Mouse (Mus musculus): Measurements from ENCODE around the gene Eif4h. TPM values are rescaled to one million over a fixed set of nuclear protein-coding genes. Genes with fewer than 3 reads are reported as not detected.

Eif4h gene
- polyA plus RNA-seq, 1 experiment from 2014 or later: 418 TPM

DNA sequence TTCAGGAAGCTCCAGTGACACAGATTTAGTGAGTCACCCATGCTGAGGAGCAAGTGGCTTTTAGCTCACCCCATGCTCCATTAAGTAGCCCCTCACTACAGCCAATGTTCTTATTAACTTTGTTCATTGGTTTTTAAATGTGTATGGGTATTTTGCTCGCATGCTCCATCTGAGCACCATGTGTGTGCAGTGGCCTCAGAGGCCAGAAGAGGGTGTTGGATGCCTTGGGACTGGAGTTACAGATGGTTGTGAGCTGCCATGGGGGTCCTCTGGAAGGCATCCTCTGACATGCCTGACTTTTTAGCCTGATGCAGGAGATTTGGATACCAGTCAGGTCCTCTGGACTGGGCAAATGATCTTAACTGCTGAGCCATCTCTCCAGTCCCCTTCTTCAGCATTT, 4.8 kb upstream of the Eif4h start:
- H3K4me1 ChIP-seq (ENCODE audit: control insufficient read depth, insufficient read depth, low read length): no peaks in the 10 kb centered on the region
- no peak for DNase-seq (ENCODE audit: low spot score)
- H3K27me3 ChIP-seq (replicated peaks; ENCODE audit: control insufficient read depth, insufficient read depth, low read length): no peaks in the 10 kb centered on the region
- 83% methylated on average over 1 of the region's 1 CpGs for WGBS
- no peak overlapping the region for H3K4me3 ChIP-seq (ENCODE audit: low read depth, low read length)
- H3K27ac ChIP-seq (ENCODE audit: low read depth, low read length): no peak overlapping the region
- no peaks in the 10 kb centered on the region for H3K36me3 ChIP-seq (ENCODE audit: control insufficient read depth, insufficient read depth, low read length)
- no peak overlapping the region for H3K9ac ChIP-seq (ENCODE audit: low read length)
- no peak overlapping the region for H3K4me2 ChIP-seq (ENCODE audit: low read length)
- H3K9me3 ChIP-seq (replicated peaks; ENCODE audit: control insufficient read depth, low read length): no peaks in the 10 kb centered on the region
- ATAC-seq: no peak

DNA sequence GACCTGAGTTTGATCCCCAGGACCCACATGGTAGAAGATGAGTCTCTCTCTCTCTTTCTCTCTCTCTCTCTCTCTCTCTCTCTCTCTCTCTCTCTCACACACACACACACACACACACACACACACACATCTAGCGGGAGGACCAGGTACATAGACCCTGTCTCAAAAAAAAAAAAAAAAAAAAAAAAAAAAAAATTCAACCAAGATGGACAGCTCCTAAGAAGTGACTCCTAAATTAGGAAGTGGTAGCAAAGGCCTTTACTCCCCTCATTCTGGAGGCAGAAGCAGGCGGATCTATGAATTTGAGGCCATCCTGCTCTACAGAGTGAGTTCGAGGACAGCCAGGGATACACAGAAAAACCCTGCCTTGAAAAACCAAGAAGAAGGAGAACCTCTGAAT, 1.1 kb upstream of the Eif4h start:
- H3K36me3 ChIP-seq (ENCODE audit: control insufficient read depth, insufficient read depth, low read length): peaks cover 13% of the 10 kb centered on the region
- 94% methylated on average over 3 of the region's 3 CpGs for WGBS
- H3K27me3 ChIP-seq (replicated peaks; ENCODE audit: control insufficient read depth, insufficient read depth, low read length): no peaks in the 10 kb centered on the region
- H3K27ac ChIP-seq (ENCODE audit: low read depth, low read length): no peak overlapping the region
- peaks cover 6% of the 10 kb centered on the region for H3K4me1 ChIP-seq (ENCODE audit: control insufficient read depth, insufficient read depth, low read length)
- no peak overlapping the region for H3K4me2 ChIP-seq (ENCODE audit: low read length)
- ATAC-seq (no peak), DNase-seq (ENCODE audit: low spot score) (no peak)
- H3K9me3 ChIP-seq (replicated peaks; ENCODE audit: control insufficient read depth, low read length): no peaks in the 10 kb centered on the region
- H3K9ac ChIP-seq (ENCODE audit: low read length): no peak overlapping the region
- no peak overlapping the region for H3K4me3 ChIP-seq (ENCODE audit: low read depth, low read length)

DNA sequence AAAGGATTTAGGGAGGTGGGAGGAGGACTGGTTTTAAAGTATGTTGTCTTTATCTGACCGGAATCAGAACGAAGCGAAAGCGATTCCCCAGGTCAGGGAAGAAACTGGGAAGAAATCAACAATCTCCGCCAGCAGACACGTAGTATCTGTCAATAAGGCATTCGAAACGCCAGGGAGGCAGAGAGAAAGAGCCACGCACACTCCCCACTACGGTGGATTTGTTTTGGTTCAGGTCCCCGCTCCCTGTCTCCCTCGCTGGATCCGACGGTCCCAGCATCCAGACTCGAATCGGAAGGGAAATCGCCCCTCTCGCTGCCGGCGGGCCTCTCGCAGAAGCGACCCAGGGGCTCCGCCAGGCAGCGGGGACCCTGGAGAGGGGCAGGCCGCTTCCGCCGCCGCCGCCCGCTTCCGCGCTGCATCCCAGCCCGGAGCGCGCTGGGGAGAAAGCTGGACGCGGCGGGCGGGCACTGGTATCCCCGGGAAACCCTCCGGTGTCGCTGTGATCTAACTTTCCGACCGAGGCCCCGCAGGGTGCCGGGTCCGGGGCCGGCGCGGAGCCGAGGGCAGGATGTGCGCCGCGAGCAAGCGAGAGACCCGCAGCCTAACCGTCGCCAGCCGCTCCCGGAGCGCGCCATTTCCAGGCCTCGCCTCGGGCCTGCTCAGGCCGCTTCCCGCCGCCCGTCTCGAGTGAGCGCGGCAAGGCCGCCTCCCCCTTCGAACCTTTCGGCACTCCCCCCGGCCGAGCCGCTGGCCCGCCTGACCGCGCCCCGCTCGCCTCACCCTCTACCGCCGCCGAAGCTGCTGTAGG, 625 bp downstream of the Eif4h start:
- Histone ChIP-seq H3K27ac (ENCODE audit: low read depth, low read length) (peak overlapping the region; percentile 93), H3K4me1 (ENCODE audit: control insufficient read depth, insufficient read depth, low read length) (peaks cover 6% of the 10 kb centered on the region), H3K9ac (ENCODE audit: low read length) (peak overlapping the region; percentile 99), H3K27me3 (replicated peaks; ENCODE audit: control insufficient read depth, insufficient read depth, low read length) (no peaks in the 10 kb centered on the region), H3K9me3 (replicated peaks; ENCODE audit: control insufficient read depth, low read length) (no peaks in the 10 kb centered on the region), H3K36me3 (ENCODE audit: control insufficient read depth, insufficient read depth, low read length) (peaks cover 28% of the 10 kb centered on the region), H3K4me2 (ENCODE audit: low read length) (peak overlapping the region; percentile 59), H3K4me3 (ENCODE audit: low read depth, low read length) (peak overlapping the region; percentile 100)
- ATAC-seq (peak; percentile 78), DNase-seq (ENCODE audit: low spot score) (no peak)
- WGBS: under 1% methylated on average over 80 of the region's 85 CpGs

DNA sequence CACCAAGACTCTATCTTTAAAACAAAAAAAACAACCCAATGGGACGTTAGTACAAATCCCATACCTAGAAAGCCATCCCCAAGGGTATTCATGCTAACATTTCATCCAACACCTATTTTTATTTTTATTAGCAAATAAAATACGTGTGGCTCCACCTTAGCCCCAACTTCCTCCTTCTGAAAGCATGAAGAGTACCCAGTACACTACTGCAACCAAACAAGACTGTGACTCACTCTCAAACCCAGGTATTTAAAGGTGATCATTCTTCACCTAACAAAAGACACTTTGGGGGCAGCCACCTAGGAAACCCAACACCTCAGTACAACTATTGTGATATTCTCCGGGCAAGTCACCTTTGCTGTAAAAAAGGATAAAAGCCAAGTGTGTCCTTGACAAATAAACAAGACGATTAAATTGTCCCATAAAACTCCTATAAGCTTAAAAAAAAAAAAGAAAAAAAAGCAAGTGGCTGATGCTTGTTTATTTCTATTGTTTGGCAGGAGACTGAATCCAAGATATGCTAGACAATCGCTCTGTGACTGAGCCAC, 1.4 kb downstream of the Eif4h start:
- DNase-seq (ENCODE audit: low spot score): no peak
- Histone ChIP-seq H3K27me3 (replicated peaks; ENCODE audit: control insufficient read depth, insufficient read depth, low read length) (no peaks in the 10 kb centered on the region), H3K9me3 (replicated peaks; ENCODE audit: control insufficient read depth, low read length) (no peaks in the 10 kb centered on the region), H3K27ac (ENCODE audit: low read depth, low read length) (peak overlapping the region; percentile 93; the same call in 1 of the 2 replicates), H3K4me2 (ENCODE audit: low read length) (peak overlapping the region; percentile 59), H3K4me1 (ENCODE audit: control insufficient read depth, insufficient read depth, low read length) (peaks cover 10% of the 10 kb centered on the region), H3K36me3 (ENCODE audit: control insufficient read depth, insufficient read depth, low read length) (peaks cover 36% of the 10 kb centered on the region), H3K4me3 (ENCODE audit: low read depth, low read length) (peak overlapping the region; percentile 100), H3K9ac (ENCODE audit: low read length) (peak overlapping the region; percentile 99)
- 31% methylated on average over 5 of the region's 5 CpGs for WGBS
- no peak for ATAC-seq

DNA sequence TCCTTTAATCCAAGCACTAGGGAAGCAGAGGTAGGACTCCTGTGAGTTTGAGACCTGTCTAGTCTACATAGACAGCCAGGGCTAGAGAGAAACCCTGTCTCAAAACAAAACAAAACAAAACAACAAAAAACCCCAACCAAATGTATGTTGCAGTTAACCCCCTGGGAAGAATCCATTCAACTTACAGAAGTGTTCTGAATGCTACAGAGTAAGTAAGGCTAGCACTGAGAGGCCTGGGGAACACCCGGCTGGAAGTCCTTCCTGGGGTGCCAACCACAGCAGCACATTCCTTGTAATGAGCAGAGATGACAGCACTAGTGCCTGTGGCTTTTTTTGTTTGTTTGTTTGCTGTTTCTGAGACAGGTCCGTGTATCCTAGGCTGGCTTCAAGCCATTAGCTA, 6.4 kb downstream of the Eif4h start:
- no peak overlapping the region for H3K4me2 ChIP-seq (ENCODE audit: low read length)
- H3K36me3 ChIP-seq (ENCODE audit: control insufficient read depth, insufficient read depth, low read length): peaks cover 63% of the 10 kb centered on the region
- 76% methylated on average over 2 of the region's 2 CpGs for WGBS
- H3K27ac ChIP-seq (ENCODE audit: low read depth, low read length): no peak overlapping the region
- ATAC-seq: no peak
- DNase-seq (ENCODE audit: low spot score): no peak
- H3K9me3 ChIP-seq (replicated peaks; ENCODE audit: control insufficient read depth, low read length): no peaks in the 10 kb centered on the region
- H3K4me3 ChIP-seq (ENCODE audit: low read depth, low read length): no peak overlapping the region
- no peak overlapping the region for H3K9ac ChIP-seq (ENCODE audit: low read length)
- H3K4me1 ChIP-seq (ENCODE audit: control insufficient read depth, insufficient read depth, low read length): peaks cover 9% of the 10 kb centered on the region
- H3K27me3 ChIP-seq (replicated peaks; ENCODE audit: control insufficient read depth, insufficient read depth, low read length): no peaks in the 10 kb centered on the region

DNA sequence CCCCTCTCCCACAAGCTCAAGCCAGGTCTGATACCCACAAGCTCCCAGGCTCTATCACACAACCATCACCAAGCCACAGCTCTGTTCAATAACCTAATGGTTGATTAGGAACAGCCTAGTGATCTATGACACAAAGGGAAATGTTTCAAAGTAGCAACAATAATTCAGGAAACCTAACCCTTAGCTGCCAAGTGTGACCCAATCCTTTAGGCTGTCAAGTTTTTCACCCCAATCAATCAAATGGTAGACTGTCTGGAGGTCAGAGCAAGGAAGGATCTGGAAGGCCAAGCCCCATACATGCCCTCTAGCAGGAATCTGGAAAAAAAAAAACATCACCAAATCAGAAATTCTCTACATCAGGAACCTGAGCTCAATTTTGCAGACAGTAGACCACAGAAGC, 8.5 kb downstream of the Eif4h start:
- Histone ChIP-seq H3K27ac (ENCODE audit: low read depth, low read length) (no peak overlapping the region), H3K27me3 (replicated peaks; ENCODE audit: control insufficient read depth, insufficient read depth, low read length) (no peaks in the 10 kb centered on the region), H3K4me1 (ENCODE audit: control insufficient read depth, insufficient read depth, low read length) (peaks cover 4% of the 10 kb centered on the region; the same call in 1 of the 2 replicates), H3K9me3 (replicated peaks; ENCODE audit: control insufficient read depth, low read length) (no peaks in the 10 kb centered on the region), H3K4me2 (ENCODE audit: low read length) (no peak overlapping the region), H3K4me3 (ENCODE audit: low read depth, low read length) (no peak overlapping the region), H3K36me3 (ENCODE audit: control insufficient read depth, insufficient read depth, low read length) (peaks cover 74% of the 10 kb centered on the region), H3K9ac (ENCODE audit: low read length) (no peak overlapping the region)
- no peak for ATAC-seq
- DNase-seq (ENCODE audit: low spot score): no peak

DNA sequence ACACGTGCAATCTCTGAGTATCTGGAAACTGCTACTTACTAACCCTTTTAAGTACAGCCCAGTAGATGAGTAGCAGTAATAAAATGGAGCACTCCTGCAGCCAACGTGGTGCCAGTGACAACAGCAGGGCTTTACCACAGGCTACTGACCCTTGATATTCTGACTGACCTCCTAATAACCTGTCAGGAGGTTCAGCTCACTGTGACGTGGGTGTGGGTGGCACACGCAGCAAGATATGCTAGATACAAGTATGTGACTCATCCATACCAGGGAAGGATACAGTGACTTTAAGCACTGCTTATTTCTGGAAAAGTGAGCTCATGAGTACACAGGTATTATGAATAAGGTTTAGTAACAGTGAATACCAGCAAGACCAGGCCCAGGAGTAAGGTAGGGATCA, 9.8 kb downstream of the Eif4h start:
- H3K9me3 ChIP-seq (replicated peaks; ENCODE audit: control insufficient read depth, low read length): no peaks in the 10 kb centered on the region
- H3K27me3 ChIP-seq (replicated peaks; ENCODE audit: control insufficient read depth, insufficient read depth, low read length): no peaks in the 10 kb centered on the region
- DNase-seq (ENCODE audit: low spot score): no peak
- H3K4me2 ChIP-seq (ENCODE audit: low read length): no peak overlapping the region
- peaks cover 76% of the 10 kb centered on the region for H3K36me3 ChIP-seq (ENCODE audit: control insufficient read depth, insufficient read depth, low read length)
- no peak for ATAC-seq
- 88% methylated on average over 4 of the region's 4 CpGs for WGBS
- H3K4me1 ChIP-seq (ENCODE audit: control insufficient read depth, insufficient read depth, low read length): peaks cover 4% of the 10 kb centered on the region; the same call in 1 of the 2 replicates
- no peak overlapping the region for H3K9ac ChIP-seq (ENCODE audit: low read length)
- no peak overlapping the region for H3K27ac ChIP-seq (ENCODE audit: low read depth, low read length)
- no peak overlapping the region for H3K4me3 ChIP-seq (ENCODE audit: low read depth, low read length)

DNA sequence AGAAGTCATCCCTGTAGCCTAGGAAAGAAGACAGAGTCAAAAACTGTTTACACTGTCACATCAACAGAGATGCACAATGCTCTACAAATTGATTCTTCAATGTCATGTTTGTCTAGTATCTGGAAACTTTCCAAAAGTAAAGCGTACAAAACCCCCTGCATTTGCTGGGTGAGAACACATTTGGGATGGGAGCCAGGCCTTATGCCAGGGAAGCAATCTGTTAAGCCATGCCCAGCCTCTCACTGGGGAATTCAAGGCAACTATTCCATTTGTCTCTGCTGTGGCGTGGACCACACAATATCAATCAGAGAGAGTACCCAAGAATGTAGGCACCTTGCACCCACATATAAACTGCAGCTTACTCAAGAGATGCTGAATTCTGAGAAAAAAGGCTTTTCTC, 17.2 kb downstream of the Eif4h start:
- Histone ChIP-seq H3K4me1 (ENCODE audit: control insufficient read depth, insufficient read depth, low read length) (no peaks in the 10 kb centered on the region), H3K4me3 (ENCODE audit: low read depth, low read length) (no peak overlapping the region), H3K27me3 (replicated peaks; ENCODE audit: control insufficient read depth, insufficient read depth, low read length) (no peaks in the 10 kb centered on the region), H3K36me3 (ENCODE audit: control insufficient read depth, insufficient read depth, low read length) (peaks cover 99% of the 10 kb centered on the region), H3K27ac (ENCODE audit: low read depth, low read length) (peak overlapping the region; percentile 62), H3K4me2 (ENCODE audit: low read length) (no peak overlapping the region), H3K9me3 (replicated peaks; ENCODE audit: control insufficient read depth, low read length) (no peaks in the 10 kb centered on the region), H3K9ac (ENCODE audit: low read length) (no peak overlapping the region)
- DNase-seq (ENCODE audit: low spot score) (peak; percentile 91), ATAC-seq (peak; percentile 86; the same call in 1 of the 2 replicates)
- 41% methylated on average over 2 of the region's 2 CpGs for WGBS

DNA sequence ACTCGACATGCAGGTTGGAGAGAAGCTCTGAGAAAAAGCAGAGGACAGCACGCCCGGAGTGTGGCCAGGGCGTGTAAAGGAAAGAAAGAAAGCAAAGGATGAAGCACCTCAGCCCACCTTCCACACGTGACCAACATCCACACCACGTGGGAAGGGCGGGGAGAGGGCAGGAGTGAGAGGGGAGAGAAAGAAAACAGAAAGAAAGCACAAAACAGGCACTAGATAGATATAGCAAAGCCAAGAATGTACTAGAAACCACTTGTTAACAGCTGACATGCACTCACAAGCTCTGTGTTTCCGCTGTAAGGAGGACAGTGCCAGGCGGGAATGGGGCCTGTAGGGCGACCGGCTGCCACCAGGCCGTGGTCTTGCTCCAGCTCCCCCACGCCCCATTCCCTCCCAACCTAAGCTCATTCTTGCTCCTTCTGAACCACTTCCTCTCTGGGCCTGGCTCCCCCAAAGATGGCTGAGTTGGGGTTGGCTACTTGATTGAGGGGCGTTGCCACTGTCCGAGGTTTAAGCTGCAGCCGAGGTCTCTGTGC, 18.1 kb downstream of the Eif4h start:
- peaks cover 94% of the 10 kb centered on the region for H3K36me3 ChIP-seq (ENCODE audit: control insufficient read depth, insufficient read depth, low read length)
- no peak for DNase-seq (ENCODE audit: low spot score)
- no peak overlapping the region for H3K27ac ChIP-seq (ENCODE audit: low read depth, low read length)
- no peaks in the 10 kb centered on the region for H3K4me1 ChIP-seq (ENCODE audit: control insufficient read depth, insufficient read depth, low read length)
- no peak overlapping the region for H3K4me3 ChIP-seq (ENCODE audit: low read depth, low read length)
- H3K4me2 ChIP-seq (ENCODE audit: low read length): no peak overlapping the region
- H3K9ac ChIP-seq (ENCODE audit: low read length): no peak overlapping the region
- 94% methylated on average over 16 of the region's 16 CpGs for WGBS
- ATAC-seq: no peak
- no peaks in the 10 kb centered on the region for H3K27me3 ChIP-seq (replicated peaks; ENCODE audit: control insufficient read depth, insufficient read depth, low read length)
- H3K9me3 ChIP-seq (replicated peaks; ENCODE audit: control insufficient read depth, low read length): no peaks in the 10 kb centered on the region

Measured in forebrain, embryonic 14.5 days (tissue).